Mouse (Mus musculus) CH12.LX (cell line): ENCODE results near the gene Dstn. TPM values are rescaled to one million over a fixed set of nuclear protein-coding genes. Genes with fewer than 3 reads are reported as not detected.

Source experiments
- DNase-seq: peaks from one replicate; pipeline ENCODE4 v3.0.0-alpha.2; 2013; ENCODE audit errors: extremely low read depth
- H3K27ac ChIP-seq: 2 replicates; pipeline ENCODE4 v1.5.1; 2012; ENCODE audit warnings: low read depth, mild to moderate bottlenecking, control low read depth, moderate library complexity; ENCODE audit not compliant: insufficient read depth
- H3K27me3 ChIP-seq: replicated peaks from 2 replicates; pipeline ENCODE3; 2012; ENCODE audit warnings: inconsistent platforms
- H3K36me3 ChIP-seq, 2 experiments: replicated peaks in 1 of 2; 2 replicates each; pipeline versions ENCODE3 to v1.6.1; 2012; ENCODE audit warnings: inconsistent platforms in 1 of 2, low read length in 1 of 2, mild to moderate bottlenecking in 1 of 2, mixed read lengths in 1 of 2, moderate library complexity in 1 of 2; ENCODE audit not compliant: control insufficient read depth in 1 of 2, insufficient read depth in 1 of 2
- H3K4me1 ChIP-seq, 2 experiments: 2 replicates each; pipeline ENCODE4 v1.6.1; 2012; ENCODE audit warnings: inconsistent platforms in 1 of 2, moderate library complexity in 1 of 2; ENCODE audit not compliant: insufficient read depth in 2 of 2, control insufficient read depth in 1 of 2
- H3K4me2 ChIP-seq: 2 replicates; pipeline ENCODE4 v1.6.1; 2012; ENCODE audit warnings: low read depth, mild to moderate bottlenecking, control low read depth; ENCODE audit not compliant: poor library complexity, insufficient read depth, severe bottlenecking
- H3K4me3 ChIP-seq, 3 experiments: fragments of 150-350 bp in 1 of 3; sonication (generic) in 1 of 3; replicated peaks in 1 of 3; 2 replicates each; pipeline versions ENCODE3 to v1.5.1; 2011 to 2012; ENCODE audit warnings: low read depth in 2 of 3, low read length in 2 of 3, mild to moderate bottlenecking in 2 of 3, moderate library complexity in 2 of 3, control low read depth in 1 of 3, improper control_type of control experiment in 1 of 3, inconsistent platforms in 1 of 3, mixed read lengths in 1 of 3; ENCODE audit not compliant: poor library complexity in 1 of 3
- H3K79me2 ChIP-seq: replicated peaks from 2 replicates; pipeline ENCODE4 v1.6.1; 2012; ENCODE audit warnings: mild to moderate bottlenecking, moderate library complexity; ENCODE audit not compliant: control insufficient read depth, poor library complexity, insufficient read depth, severe bottlenecking; ENCODE audit errors: extremely low read depth
- H3K9ac ChIP-seq: 2 replicates; pipeline ENCODE4 v1.6.1; 2012; ENCODE audit warnings: low read depth, mild to moderate bottlenecking, control low read depth, moderate library complexity; ENCODE audit not compliant: insufficient read depth
- H3K9me3 ChIP-seq: replicated peaks from 2 replicates; pipeline ENCODE3; 2012; ENCODE audit warnings: low read length, inconsistent platforms, mixed read lengths
- BHLHE40 ChIP-seq: IDR thresholded peaks from 2 replicates; pipeline ENCODE4 v1.6.1; 2011; ENCODE audit warnings: mild to moderate bottlenecking, low read depth, low read length, improper control_type of control experiment
- CHD1 ChIP-seq: IDR thresholded peaks from 2 replicates; pipeline ENCODE4 v1.6.1; 2012; ENCODE audit warnings: low read depth, low read length, improper control_type of control experiment, inconsistent platforms
- CHD2 ChIP-seq: IDR thresholded peaks from 2 replicates; pipeline ENCODE4 v1.6.1; 2011; ENCODE audit warnings: low read length, improper control_type of control experiment
- E2F4 ChIP-seq: IDR thresholded peaks from 2 replicates; pipeline ENCODE4 v1.6.1; 2011; ENCODE audit warnings: low read depth, low read length, improper control_type of control experiment; ENCODE audit not compliant: insufficient replicate concordance
- EP300 ChIP-seq: IDR thresholded peaks from 2 replicates; pipeline ENCODE4 v1.6.1; 2011; ENCODE audit warnings: low read length, improper control_type of control experiment
- ETS1 ChIP-seq: conservative IDR thresholded peaks from 2 replicates; pipeline ENCODE4 v1.6.1; 2012; ENCODE audit warnings: low read depth, mild to moderate bottlenecking, inconsistent platforms, low read length, improper control_type of control experiment, moderate library complexity
- IRF4 ChIP-seq: IDR thresholded peaks from 2 replicates; pipeline ENCODE4 v1.6.1; 2014; ENCODE audit warnings: low read depth, mild to moderate bottlenecking, inconsistent platforms, low read length, improper control_type of control experiment
- KAT2A ChIP-seq: IDR thresholded peaks from 2 replicates; pipeline ENCODE4 v1.6.1; 2012; ENCODE audit warnings: low read length, improper control_type of control experiment, inconsistent platforms; ENCODE audit not compliant: insufficient replicate concordance
- MEF2A ChIP-seq: IDR thresholded peaks from 2 replicates; pipeline ENCODE4 v1.6.1; 2014; ENCODE audit warnings: low read depth, mild to moderate bottlenecking, inconsistent platforms, low read length, improper control_type of control experiment, borderline replicate concordance
- MYC ChIP-seq: IDR thresholded peaks from 2 replicates; pipeline ENCODE4 v1.6.1; 2011; ENCODE audit warnings: low read depth, mild to moderate bottlenecking, improper control_type of control experiment, low read length
- NELFE ChIP-seq: IDR thresholded peaks from 2 replicates; pipeline ENCODE4 v1.6.1; 2011; ENCODE audit warnings: low read depth, low read length, improper control_type of control experiment
- NRF1 ChIP-seq: IDR thresholded peaks from 2 replicates; pipeline ENCODE4 v1.6.1; 2014; ENCODE audit warnings: low read depth, mild to moderate bottlenecking, inconsistent platforms, low read length, improper control_type of control experiment, moderate library complexity
- SIN3A ChIP-seq: IDR thresholded peaks from 2 replicates; pipeline ENCODE4 v1.6.1; 2012; ENCODE audit warnings: low read length, improper control_type of control experiment, inconsistent platforms
- SMC3 ChIP-seq: IDR thresholded peaks from 2 replicates; pipeline ENCODE4 v1.6.1; 2011; ENCODE audit warnings: low read depth, low read length, improper control_type of control experiment
- TCF12 ChIP-seq: IDR thresholded peaks from 2 replicates; pipeline ENCODE4 v1.6.1; 2014; ENCODE audit warnings: low read depth, mild to moderate bottlenecking, inconsistent platforms, low read length, improper control_type of control experiment
- UBTF ChIP-seq: IDR thresholded peaks from 2 replicates; pipeline ENCODE4 v1.6.1; 2012; ENCODE audit warnings: low read depth, mild to moderate bottlenecking, inconsistent platforms, low read length, improper control_type of control experiment, moderate library complexity
- USF2 ChIP-seq: conservative IDR thresholded peaks from 2 replicates; pipeline ENCODE4 v1.6.1; 2011; ENCODE audit warnings: low read depth, low read length, improper control_type of control experiment
- ZC3H11A ChIP-seq: IDR thresholded peaks from 2 replicates; pipeline ENCODE4 v1.6.1; 2012; ENCODE audit warnings: low read depth, mild to moderate bottlenecking, inconsistent platforms, low read length, improper control_type of control experiment
- ZKSCAN1 ChIP-seq: IDR thresholded peaks from 2 replicates; pipeline ENCODE4 v1.6.1; 2012; ENCODE audit warnings: low read depth, inconsistent platforms, low read length, improper control_type of control experiment, borderline replicate concordance
- ZMIZ1 ChIP-seq: IDR thresholded peaks from 2 replicates; pipeline ENCODE4 v1.6.1; 2012; ENCODE audit warnings: low read depth, mild to moderate bottlenecking, inconsistent platforms, low read length, improper control_type of control experiment
- dilution Hi-C: fragments of 300-500 bp; cut with MboI; formaldehyde crosslinking; loops from 2 replicates; pipeline ENCODE4 v1.14.3; 2020; ENCODE audit warnings: low sequenced_read_pairs; ENCODE audit not compliant: extremely low pct_unique_long_range_greater_than_20kb, extremely low pct_ligation_motif_present
- in situ Hi-C: fragments of 300-500 bp; cut with MboI; formaldehyde crosslinking; loops from 3 replicates; pipeline ENCODE4 v1.14.3; 2019; ENCODE audit warnings: low sequenced_read_pairs, low pct_ligation_motif_present, low pct_unique_long_range_greater_than_20kb, mixed read lengths
- polyA plus RNA-seq: library from polyadenylated mRNA; unstranded; fragments of >175 nt; gene quantifications from 2 replicates; pipeline ENCODE4 v1.2.1, GENCODE M21; 2012; ENCODE audit warnings: low read depth; ENCODE audit not compliant: insufficient read length
- total RNA-seq, 2 experiments: library from RNA; depleted of rRNA; stranded (reverse); fragments of 300-350 nt in 1 of 2; fragments of >200 nt in 1 of 2; gene quantifications; 2 replicates each; pipeline ENCODE4 v1.2.3; 2012 to 2014

The Dstn gene
- total and polyA plus RNA-seq, 3 experiments = 68.9 to 266 (median 151) TPM

- Histone ChIP-seq H3K9me3 (no peaks in the 10 kb centered on the region), H3K79me2 (peaks cover 14% of the 10 kb centered on the region), H3K9ac (no peak overlapping the region), H3K4me3 (no peak overlapping the region), H3K4me2 (no peak overlapping the region), H3K36me3 (peaks cover 5 to 66% of the 10 kb centered on the region in 2 experiments), H3K27ac (no peak overlapping the region), H3K4me1 (peaks cover 19 to 52% of the 10 kb centered on the region in 2 experiments), H3K27me3 (no peaks in the 10 kb centered on the region)
- dilution Hi-C loops = no loop called here
- no peak for TF ChIP-seq IRF4
- no peak for TF ChIP-seq MYC
- in situ Hi-C loops = loop anchor here (10.0 kb wide), 1 partner anchor 153 kb away; no protein-coding TSS in a partner anchor
- no peak for DNase-seq
Observed at GRCm38 (mm10) chr2:143988016-143988415, 72.9 kb downstream of the Dstn start.

- peaks cover 18 to 53% of the 10 kb centered on the region in 2 experiments for H3K4me1 ChIP-seq
Observed at GRCm38 (mm10) chr2:143990997-143991396, 75.9 kb downstream of the Dstn start.

GRCm38 (mm10) chr2:143991964-143992672, 77.0 kb downstream of the Dstn start:
- H3K9me3 ChIP-seq = no peaks in the 10 kb centered on the region

More at GRCm38 (mm10) chr2:143990997-143991396, 75.9 kb downstream of the Dstn start:
- H3K9me3 ChIP-seq = no peaks in the 10 kb centered on the region
- no peaks in the 10 kb centered on the region for H3K27me3 ChIP-seq
- no peak overlapping the region for H3K27ac ChIP-seq
- peaks cover 19% of the 10 kb centered on the region for H3K79me2 ChIP-seq
- TF ChIP-seq ZC3H11A (no peak), CHD2 (no peak), ZKSCAN1 (no peak), KAT2A (no peak), SMC3 (no peak), ZMIZ1 (no peak), NELFE (no peak), SIN3A (no peak), NRF1 (no peak), BHLHE40 (no peak), E2F4 (no peak), USF2 (no peak), EP300 (no peak)
- no peak overlapping the region for H3K4me3 ChIP-seq
- H3K4me2 ChIP-seq = no peak overlapping the region
- H3K36me3 ChIP-seq = peaks cover 2 to 41% of the 10 kb centered on the region in 2 experiments
- no peak overlapping the region for H3K9ac ChIP-seq
- DNase-seq = no peak
- in situ Hi-C loops = no loop called here
- dilution Hi-C loops = no loop called here

More at GRCm38 (mm10) chr2:143991964-143992672, 77.0 kb downstream of the Dstn start:
- TF ChIP-seq ETS1 (peak; percentile 87), MEF2A (peak; percentile 34; the same call in 1 of the 2 replicates), CHD2 (no peak), UBTF (no peak), IRF4 (peak; percentile 65), ZKSCAN1 (no peak), SIN3A (0 out of 2 replicates have a peak, but pooled peaks have one; percentile 14), TCF12 (0 out of 2 replicates have a peak, but pooled peaks have one; percentile 20), CHD1 (no peak)
- Histone ChIP-seq H3K27ac (peak overlapping the region; percentile 59), H3K9ac (0 out of 2 replicates have a peak overlapping the region, but pooled peaks have one; percentile 30), H3K79me2 (peaks cover 20% of the 10 kb centered on the region), H3K27me3 (no peaks in the 10 kb centered on the region), H3K4me2 (peak overlapping the region; percentile 34), H3K4me1 (peaks cover 18 to 61% of the 10 kb centered on the region in 2 experiments), H3K4me3 (peak overlapping the region in 1 of 3 experiments; percentile 41), H3K36me3 (peaks cover 0 to 33% of the 10 kb centered on the region in 2 experiments)
- dilution Hi-C loops (no loop called here), in situ Hi-C loops (no loop called here)
- DNase-seq = no peak
